Mouse (Mus musculus) left cerebral cortex, postnatal 10 days (tissue): ENCODE measurements around the gene Cbarp. TPM values are rescaled to one million over a fixed set of nuclear protein-coding genes. Genes with fewer than 3 reads are reported as not detected.
"Not testable (repeated sequence)": the region's sequence is repeated elsewhere in the genome, so short reads cannot be mapped to it uniquely, and the experiment has no call there.

Experiments
- DNase-seq, 2 experiments: peaks; one replicate each; pipeline ENCODE4 v3.0.0; 2021 to 2022; ENCODE audit warnings: low spot score in 2 of 2, mixed read lengths in 1 of 2; ENCODE audit errors: extremely low spot score in 1 of 2
- intact Hi-C: fragments of 180-260 bp; cut with DNase I; formaldehyde crosslinking; loops from one replicate; pipeline ENCODE4 v1.15.1; 2025
- total RNA-seq, 2 experiments: library from RNA; stranded (reverse); gene quantifications; 2 replicates each; pipeline ENCODE4 v1.2.3; 2021

Gene Cbarp
- total RNA-seq, 2 experiments from 2014 or later: 394 to 415 TPM

- peak in 1 of 2 experiments; percentile 61 for DNase-seq
- intact Hi-C loops: no loop called here
Observed at GRCm38 (mm10) chr10:80171760-80172526, 31.3 kb upstream of the Cbarp start.

DNA sequence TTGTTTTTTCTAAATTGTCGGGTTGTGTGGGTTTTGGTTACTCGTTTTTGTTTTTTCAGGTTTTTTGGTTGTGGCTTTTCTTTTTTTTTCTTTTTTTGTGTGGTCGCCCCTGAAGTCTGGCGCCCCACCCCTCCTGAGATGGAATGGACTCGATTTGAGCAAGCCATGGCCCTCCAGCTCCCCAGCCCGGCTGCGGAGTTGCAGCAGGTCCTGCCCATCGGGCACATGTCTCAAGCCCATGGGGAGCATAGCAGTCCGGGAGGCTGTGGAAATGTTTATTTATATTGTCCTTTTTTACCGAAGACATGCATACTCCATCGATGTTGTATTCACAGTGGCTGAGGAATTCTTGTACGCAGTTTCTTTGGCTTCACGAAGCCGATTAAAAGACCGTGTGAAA, 30.6 kb upstream of the Cbarp start:
- no peak for DNase-seq
- intact Hi-C loops: no loop called here

GRCm38 (mm10) chr10:80170601-80171021, 30.0 kb upstream of the Cbarp start:
- intact Hi-C loops: no loop called here

GRCm38 (mm10) chr10:80170052-80170451, 29.4 kb upstream of the Cbarp start:
- DNase-seq: peak in 1 of 2 experiments; percentile 53
- intact Hi-C loops: no loop called here

More at GRCm38 (mm10) chr10:80170601-80171021, 30.0 kb upstream of the Cbarp start:
- peak in 1 of 2 experiments; percentile 54 for DNase-seq

DNA sequence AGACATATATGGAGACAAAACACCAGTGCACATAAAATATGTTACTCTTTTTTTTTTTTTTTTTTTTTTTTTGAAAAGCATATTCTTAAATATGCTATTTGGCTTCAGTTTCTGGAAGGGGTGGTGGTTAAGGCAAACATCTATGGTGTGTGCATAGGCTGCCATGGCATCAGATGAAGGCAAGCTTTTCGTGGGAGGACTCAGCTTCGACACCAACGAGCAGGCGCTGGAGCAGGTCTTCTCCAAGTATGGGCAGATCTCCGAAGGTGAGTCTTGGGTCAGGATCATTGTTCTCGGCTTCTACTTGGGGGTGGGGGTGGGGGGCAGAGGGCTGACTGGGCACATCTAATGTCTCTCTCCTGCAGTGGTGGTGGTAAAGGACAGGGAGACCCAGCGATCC, 29.0 kb upstream of the Cbarp start:
- intact Hi-C loops: no loop called here
- no peak for DNase-seq

- no peak for DNase-seq
- intact Hi-C loops: no loop called here
Observed at GRCm38 (mm10) chr10:80169070-80169469, 28.4 kb upstream of the Cbarp start.

GRCm38 (mm10) chr10:80168038-80168661, 27.5 kb upstream of the Cbarp start:
- intact Hi-C loops: no loop called here

GRCm38 (mm10) chr10:80167460-80168037, 26.9 kb upstream of the Cbarp start:
- intact Hi-C loops: no loop called here
- DNase-seq: peak; percentile 98 to 99

More at GRCm38 (mm10) chr10:80168038-80168661, 27.5 kb upstream of the Cbarp start:
- DNase-seq: peak; percentile 87 to 96

DNA sequence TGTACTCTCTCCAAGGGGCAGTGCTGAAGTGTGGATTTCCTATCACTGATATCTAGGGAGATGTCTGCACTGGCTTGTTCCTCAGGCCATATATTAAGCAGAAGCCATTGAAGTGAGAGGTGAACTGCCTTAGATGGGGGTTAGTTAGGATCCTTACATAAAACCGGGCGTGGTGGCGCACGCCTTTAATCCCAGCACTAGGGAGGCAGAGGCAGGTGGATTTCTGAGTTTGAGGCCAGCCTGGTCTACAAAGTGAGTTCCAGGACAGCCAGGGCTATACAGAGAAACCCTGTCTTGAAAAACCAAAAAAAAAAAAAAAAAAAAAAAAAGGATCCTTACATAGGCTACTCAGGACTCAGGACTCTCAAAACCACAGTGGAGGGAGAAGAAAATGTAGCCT, 25.5 kb upstream of the Cbarp start:
- DNase-seq, intact Hi-C loops: not testable (repeated sequence)

- intact Hi-C loops: loop anchor here (2.0 kb wide), 1 partner anchor 17 kb away; the partner anchor contains the start of gene Midn
- DNase-seq: peak in 1 of 2 experiments; percentile 74
Observed at GRCm38 (mm10) chr10:80165392-80166128, 24.9 kb upstream of the Cbarp start, which contains the start of gene Cirbp. Gene Cirbp, plus strand, starts transcription at chr10:80165985.

DNA sequence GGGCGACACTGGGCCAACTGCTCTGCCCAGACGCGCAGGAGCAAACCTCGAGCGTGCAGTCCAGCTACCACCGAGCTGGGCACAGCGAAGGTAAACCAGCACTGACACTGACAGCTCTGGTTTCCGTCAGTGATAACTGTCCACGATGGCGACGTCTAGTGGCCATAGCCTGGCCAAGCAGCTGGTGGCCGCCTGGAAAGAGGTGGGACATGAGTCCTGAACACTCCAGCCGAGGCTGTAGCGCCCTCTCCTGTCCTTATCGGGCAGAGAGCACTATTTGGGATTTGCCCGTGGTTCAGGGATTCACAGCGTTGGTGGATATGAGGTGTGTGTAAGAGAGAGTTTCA, 24.3 kb upstream of the Cbarp start:
- peak; percentile 96 to 97 for DNase-seq
- intact Hi-C loops: loop anchor here (2.0 kb wide), 1 partner anchor 16 kb away; the partner anchor contains the start of gene Midn

DNA sequence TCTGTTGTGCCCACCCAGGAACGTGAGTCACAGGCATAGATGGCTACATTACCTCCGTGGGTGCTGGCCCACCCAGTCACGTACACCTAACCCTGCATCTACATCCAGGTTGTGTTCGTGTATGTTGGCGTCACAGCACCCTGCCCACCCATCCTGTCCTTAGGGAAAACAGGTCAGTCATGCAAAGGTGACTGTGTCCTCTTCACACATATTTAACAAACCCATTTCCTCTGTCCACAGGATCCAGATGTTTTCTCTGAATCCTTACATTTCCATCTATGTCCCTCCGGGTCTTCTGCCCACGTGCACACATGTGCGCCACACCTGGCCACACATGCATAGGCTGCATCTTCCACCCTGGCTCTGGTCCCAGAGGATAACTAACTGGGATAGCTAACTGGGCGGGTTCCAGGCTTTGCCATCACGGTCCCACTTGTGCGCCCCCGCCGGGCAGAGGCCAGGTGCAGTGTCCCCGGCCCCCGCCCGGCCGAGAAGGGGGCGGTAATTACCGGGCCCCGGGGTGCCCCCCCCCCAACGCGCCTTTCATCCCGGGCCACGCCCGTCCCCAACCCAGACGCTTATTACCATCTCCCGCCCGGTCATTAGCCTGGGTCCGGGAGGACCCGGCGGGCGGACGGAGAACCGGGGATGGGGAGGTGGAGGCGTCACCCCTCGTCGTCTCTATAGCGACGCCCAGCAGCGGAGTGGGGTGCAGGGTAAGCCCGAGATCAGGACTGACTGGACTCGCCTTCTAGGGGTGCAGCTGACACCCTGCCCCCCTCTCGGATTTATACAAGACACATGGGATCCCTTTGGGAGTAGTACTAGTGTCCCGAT, 23.7 kb upstream of the Cbarp start:
- intact Hi-C loops: loop anchor here (2.0 kb wide), 1 partner anchor 16 kb away; the partner anchor contains the start of gene Midn
- DNase-seq: peak in 1 of 2 experiments; percentile 75

DNA sequence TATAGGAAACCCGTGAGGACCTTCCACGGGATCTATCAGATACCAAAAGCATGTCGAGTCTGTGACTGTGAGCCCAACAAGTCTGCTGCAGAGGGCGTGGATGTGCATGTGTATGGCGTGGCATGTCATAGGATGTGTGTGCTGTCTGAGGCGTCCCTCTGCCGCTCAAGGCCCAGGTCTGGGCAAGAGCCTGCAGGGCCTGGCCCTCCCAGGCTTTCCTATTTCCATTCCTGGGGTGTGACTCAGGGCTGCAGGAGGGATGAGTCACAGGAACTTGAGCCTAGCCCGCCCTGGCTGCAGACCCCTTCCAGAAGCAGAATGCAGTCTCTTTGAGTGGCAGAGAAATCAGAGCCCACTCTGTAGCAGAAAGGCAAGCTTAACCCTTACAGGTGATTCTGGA, 23.1 kb upstream of the Cbarp start:
- DNase-seq: peak in 1 of 2 experiments; percentile 40

DNA sequence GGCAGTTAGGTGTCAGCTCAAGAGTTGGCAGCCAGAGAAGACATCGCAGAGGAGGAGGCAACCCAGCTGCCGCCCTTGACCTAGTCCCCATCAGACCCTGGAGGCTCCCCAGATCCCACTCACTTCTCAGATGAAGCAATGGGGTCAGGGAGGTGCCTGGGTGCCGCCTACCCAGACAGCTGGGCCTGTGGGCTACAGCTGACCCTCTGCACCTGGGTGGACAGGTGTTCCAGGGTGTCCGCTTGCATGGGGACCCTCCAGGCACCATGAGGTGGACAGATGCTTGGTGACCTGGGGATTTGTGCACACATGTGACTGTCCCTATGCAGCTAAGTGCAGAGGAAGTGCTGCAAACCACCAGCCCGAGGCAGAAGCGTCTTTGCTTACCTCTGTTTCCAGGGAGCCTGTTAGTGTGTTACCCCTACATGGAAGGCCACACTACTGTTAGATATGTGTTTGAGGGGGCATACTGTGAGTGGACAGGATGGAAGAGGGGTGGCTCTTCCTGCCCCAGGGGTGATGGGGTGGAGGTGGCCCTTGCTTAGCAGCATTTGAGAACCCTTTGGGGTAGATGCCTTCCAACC, 22.2 kb upstream of the Cbarp start:
- intact Hi-C loops: no loop called here
- DNase-seq: no peak

More for the DNA sequence above, 23.1 kb upstream of the Cbarp start:
- intact Hi-C loops: loop anchor here (2.0 kb wide), 1 partner anchor 15 kb away; the partner anchor contains the start of gene Midn

- DNase-seq: no peak
- intact Hi-C loops: no loop called here
Observed at GRCm38 (mm10) chr10:80162243-80162608, 21.6 kb upstream of the Cbarp start.

- DNase-seq: peak in 1 of 2 experiments; percentile 67
- intact Hi-C loops: no loop called here
Observed at GRCm38 (mm10) chr10:80161522-80162242, 21.0 kb upstream of the Cbarp start.
